Mouse (Mus musculus) liver, postnatal 0 days (tissue): ENCODE data around the gene Pitpnm2.

ENCODE experiments used
- CTCF ChIP-seq: sonication (generic); IDR thresholded peaks from 2 replicates; pipeline ENCODE4 v1.5.1; 2016; ENCODE audit warnings: antibody characterized with exemption, low read depth
- EP300 ChIP-seq: IDR thresholded peaks from 2 replicates; pipeline ENCODE4 v1.6.1; 2016; ENCODE audit warnings: antibody characterized with exemption, low read depth, mild to moderate bottlenecking

GRCm38 (mm10) chr5:124186465-124186854 is 63.1 kb downstream of the Pitpnm2 start:
- TF ChIP-seq CTCF: no peak
- no peak for TF ChIP-seq EP300
